10 mouse cellular contexts compared by ENCODE assay signal in genomic region chr4:150226818-150227688, GRCm38 (mm10). TPM values are rescaled to one million over a fixed set of nuclear protein-coding genes. Genes with fewer than 3 reads are reported as not detected.
DNase-seq lines count a peak whose midpoint lies in the region; ATAC-seq and TF ChIP-seq lines count a peak whose summit lies in the region.
"Had no signal": no experiment of that assay in that cellular context is flagged by ENCODE, and none has a peak within 500 bp of the region (broad histone marks: within the 10 kb centered on the region; RNA-seq: fewer than 3 reads in every experiment).

No protein-coding gene starts in this region.

- no peak overlapping the region for H3K4me2 ChIP-seq in lung, embryonic 16.5 days (ENCODE audit: low read depth, low read length)
- H3K4me2 ChIP-seq in lung, postnatal 0 days (replicated peaks; ENCODE audit: low read depth, low read length): no peak overlapping the region
- no peak overlapping the region for H3K4me2 ChIP-seq in neural tube, embryonic 12.5 days (replicated peaks)

- no peaks in the 10 kb centered on the region for H3K9me3 ChIP-seq in lung, embryonic 16.5 days (ENCODE audit: control insufficient read depth, low read length)
- no peaks in the 10 kb centered on the region for H3K9me3 ChIP-seq in lung, postnatal 0 days (ENCODE audit: low read length)
- H3K9me3 ChIP-seq in neural tube, embryonic 12.5 days: no peaks in the 10 kb centered on the region

- H3K4me1 ChIP-seq in lung, embryonic 16.5 days (replicated peaks; ENCODE audit: control insufficient read depth, insufficient read depth, low read length): peaks cover 12% of the 10 kb centered on the region
- H3K4me1 ChIP-seq in lung, postnatal 0 days (ENCODE audit: insufficient read depth, low read depth, low read length): no peaks in the 10 kb centered on the region
- peaks cover 33% of the 10 kb centered on the region for H3K4me1 ChIP-seq in neural tube, embryonic 12.5 days

- no peaks in the 10 kb centered on the region for H3K27me3 ChIP-seq in lung, embryonic 16.5 days (ENCODE audit: control insufficient read depth, insufficient read depth, low read depth, low read length)
- no peaks in the 10 kb centered on the region for H3K27me3 ChIP-seq in lung, postnatal 0 days (replicated peaks; ENCODE audit: insufficient read depth, low read length)
- H3K27me3 ChIP-seq in neural tube, embryonic 12.5 days (replicated peaks): no peaks in the 10 kb centered on the region

- H3K27ac ChIP-seq in lung, embryonic 16.5 days (ENCODE audit: low read length): no peak overlapping the region; the same call in 1 of the 2 replicates
- no peak overlapping the region for H3K27ac ChIP-seq in lung, postnatal 0 days (ENCODE audit: low read length)
- 0 out of 2 replicates have a peak overlapping the region, but pooled peaks have one; percentile 37 for H3K27ac ChIP-seq in neural tube, embryonic 12.5 days
- H3K27ac ChIP-seq: kidney, postnatal 0 days had no signal

- no peak overlapping the region for H3K4me3 ChIP-seq in lung, embryonic 16.5 days (ENCODE audit: low read length)
- H3K4me3 ChIP-seq in lung, postnatal 0 days (ENCODE audit: low read depth, low read length): no peak overlapping the region
- H3K4me3 ChIP-seq in neural tube, embryonic 12.5 days: no peak overlapping the region

- 52% methylated on average over 7 of the region's 7 CpGs for WGBS in lung, embryonic 16.5 days
- WGBS in lung, postnatal 0 days: 53% methylated on average over 7 of the region's 7 CpGs
- 44% methylated on average over 7 of the region's 7 CpGs for WGBS in neural tube, embryonic 12.5 days

- H3K9ac ChIP-seq in lung, embryonic 16.5 days (ENCODE audit: low read length): no peak overlapping the region
- no peak overlapping the region for H3K9ac ChIP-seq in lung, postnatal 0 days (replicated peaks; ENCODE audit: low read depth)
- H3K9ac ChIP-seq in neural tube, embryonic 12.5 days: no peak overlapping the region

- TF ChIP-seq EP300 in lung, postnatal 0 days (IDR thresholded peaks at IDR 0.05): no peak

- TF ChIP-seq CTCF in lung, postnatal 0 days (IDR thresholded peaks at IDR 0.05): no peak

- H3K36me3 ChIP-seq in lung, embryonic 16.5 days (ENCODE audit: control insufficient read depth, insufficient read depth, low read length): no peaks in the 10 kb centered on the region
- H3K36me3 ChIP-seq in lung, postnatal 0 days (ENCODE audit: insufficient read depth, low read length): no peaks in the 10 kb centered on the region
- no peaks in the 10 kb centered on the region for H3K36me3 ChIP-seq in neural tube, embryonic 12.5 days

- DNase-seq in lung, postnatal 0 days (ENCODE audit: low spot score): no peak
- DNase-seq in cerebellum, adult 11-12 months: peak; percentile 95
- DNase-seq in gastrocnemius, postnatal 10 days: peak; percentile 63
- peak; percentile 80 to 90 for DNase-seq in kidney, postnatal 25 days
- DNase-seq in c-Kit-positive CD71-positive TER-119-positive erythroid progenitor cells, embryonic 14.5 days (ENCODE audit: low spot score): no peak
- no peak for DNase-seq in thymus, postnatal 36 days

- ATAC-seq in lung, embryonic 16.5 days (ENCODE audit: low read depth): 0 out of 2 replicates have a peak, but pooled peaks have one; percentile 34
- no peak; the same call in 1 of the 2 replicates for ATAC-seq in lung, postnatal 0 days
- ATAC-seq in neural tube, embryonic 12.5 days (ENCODE audit: low FRiP score, low read depth): peak; percentile 75

RNA-seq across cellular contexts. Expression of gene Eno1, which starts 9.5 kb away (rescaled TPM):
- 1,425 and 1,551 TPM in 2 replicates for polyA plus RNA-seq in lung, embryonic 16.5 days (2015; fragmentation: Nextera tagmentation; extraction: Ambion mirVana)
- 305 and 319 TPM in 2 replicates for polyA plus RNA-seq in lung, postnatal 0 days (2015; fragmentation: Nextera tagmentation; extraction: Ambion mirVana)
- total RNA-seq in gastrocnemius, postnatal 10 days (2021): 100 to 1,000 TPM; 469 to 474 TPM
- 1,428 and 1,431 TPM in 2 replicates for polyA plus RNA-seq in neural tube, embryonic 12.5 days (2016; fragmentation: Nextera tagmentation; extraction: Ambion mirVana)

RNA-seq across cellular contexts. Expression of gene Car6, which starts 25.9 kb away (rescaled TPM):
- polyA plus RNA-seq in lung, embryonic 16.5 days (2015; fragmentation: Nextera tagmentation; extraction: Ambion mirVana): not detected in 2 replicates
- 0.27 and 0.32 TPM in 2 replicates for polyA plus RNA-seq in lung, postnatal 0 days (2015; fragmentation: Nextera tagmentation; extraction: Ambion mirVana)
- total RNA-seq in gastrocnemius, postnatal 10 days (2021): not detected
- polyA plus RNA-seq in neural tube, embryonic 12.5 days (2016; fragmentation: Nextera tagmentation; extraction: Ambion mirVana): 0.38 TPM in 1 of 2 replicates, not detected in the other
- polyA plus RNA-seq: kidney, postnatal 0 days; stomach, embryonic 14.5 days had no signal

RNA-seq across cellular contexts. Expression of gene Rere, which starts 54.4 kb away (rescaled TPM):
- polyA plus RNA-seq in lung, embryonic 16.5 days (2015; fragmentation: Nextera tagmentation; extraction: Ambion mirVana): 24.8 and 30.3 TPM in 2 replicates
- polyA plus RNA-seq in lung, postnatal 0 days (2015; fragmentation: Nextera tagmentation; extraction: Ambion mirVana): 15.7 and 16.0 TPM in 2 replicates
- total RNA-seq in gastrocnemius, postnatal 10 days (2021): 10 to 100 TPM; 53.8 to 56.9 TPM
- 55.5 and 57.2 TPM in 2 replicates for polyA plus RNA-seq in neural tube, embryonic 12.5 days (2016; fragmentation: Nextera tagmentation; extraction: Ambion mirVana)

Comparison
In these comparisons a context has a peak if more than half of its experiments do, and no peak if none do; other contexts are left out.
1. DNase-seq: peak in cerebellum, adult 11-12 months (single experiment), gastrocnemius, postnatal 10 days (single experiment) and kidney, postnatal 25 days (2 of 2); none in lung, postnatal 0 days (single experiment), c-Kit-positive CD71-positive TER-119-positive erythroid progenitor cells, embryonic 14.5 days (single experiment) and thymus, postnatal 36 days (0 of 2).